Mouse (Mus musculus) left cerebral cortex, adult 18-20 months (tissue): ENCODE results near the gene Lyst. TPM values are rescaled to one million over a fixed set of nuclear protein-coding genes. Genes with fewer than 3 reads are reported as not detected.
A peak's percentile ranks its signal among the peaks of the same experiment; 100 is the strongest.

Source experiments
- DNase-seq, 2 experiments: peaks; one replicate each; pipeline ENCODE4 v3.0.0; 2021 to 2022; ENCODE audit warnings: low spot score in 2 of 2, mixed read lengths in 1 of 2
- total RNA-seq, 2 experiments: library from RNA; stranded (reverse); gene quantifications; 2 replicates each; pipeline ENCODE4 v1.2.3; 2021

Lyst gene
- total RNA-seq, 2 experiments from 2014 or later: 51.1 to 58.6 TPM

DNA sequence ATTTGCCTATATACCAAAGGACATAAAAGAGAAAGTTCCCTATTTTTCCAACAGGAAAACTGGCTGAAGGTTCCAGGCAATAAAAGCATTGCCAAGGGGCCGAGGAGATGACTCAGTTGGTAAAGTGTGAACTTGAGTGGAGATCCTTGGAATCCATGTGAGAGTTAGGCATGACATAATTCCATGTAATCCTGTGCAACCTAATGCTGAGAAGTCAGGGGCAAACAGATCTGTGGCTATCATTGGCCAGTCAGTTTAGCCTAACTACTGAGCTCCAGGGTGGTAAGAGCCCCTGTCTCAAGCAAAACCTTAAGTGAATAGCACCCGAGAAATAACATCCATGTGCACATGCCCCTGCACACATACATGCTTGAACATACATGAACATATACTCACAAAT lies 17.3 kb upstream of the Lyst start:
- no peak for DNase-seq

DNA sequence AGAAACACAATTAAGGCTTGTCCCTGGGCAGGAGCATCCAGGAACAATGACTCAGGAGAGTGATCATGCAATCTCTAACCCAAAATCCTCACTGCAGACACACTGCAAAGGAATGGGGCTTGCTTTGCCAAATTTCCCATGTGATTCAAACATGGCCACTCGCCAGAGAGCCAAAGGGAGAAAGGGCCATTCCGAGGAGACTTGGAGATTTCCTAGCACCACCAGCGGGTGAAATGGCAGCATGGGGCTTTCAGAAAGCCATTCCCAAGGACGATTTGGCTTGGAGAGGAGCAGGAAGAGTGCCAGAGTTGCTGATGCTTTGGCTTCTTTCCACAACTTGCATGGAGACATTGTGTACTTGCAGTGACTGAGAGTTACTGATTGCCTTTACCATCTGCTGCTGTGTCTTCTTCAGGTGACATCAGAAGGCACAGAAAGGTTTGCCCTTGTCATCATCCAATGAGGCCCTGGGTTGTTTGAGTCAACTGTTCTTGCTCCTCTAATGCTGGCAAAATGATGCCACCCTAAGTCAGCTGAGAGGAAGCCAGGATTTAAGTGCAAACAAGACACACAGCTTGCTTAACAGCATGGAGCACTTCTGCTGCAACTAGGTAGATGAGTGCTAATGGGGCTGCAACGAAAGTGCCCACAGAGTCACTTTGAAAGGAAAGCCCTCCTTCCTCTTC lies 16.5 kb upstream of the Lyst start:
- DNase-seq: peak; percentile 57 to 68

DNA sequence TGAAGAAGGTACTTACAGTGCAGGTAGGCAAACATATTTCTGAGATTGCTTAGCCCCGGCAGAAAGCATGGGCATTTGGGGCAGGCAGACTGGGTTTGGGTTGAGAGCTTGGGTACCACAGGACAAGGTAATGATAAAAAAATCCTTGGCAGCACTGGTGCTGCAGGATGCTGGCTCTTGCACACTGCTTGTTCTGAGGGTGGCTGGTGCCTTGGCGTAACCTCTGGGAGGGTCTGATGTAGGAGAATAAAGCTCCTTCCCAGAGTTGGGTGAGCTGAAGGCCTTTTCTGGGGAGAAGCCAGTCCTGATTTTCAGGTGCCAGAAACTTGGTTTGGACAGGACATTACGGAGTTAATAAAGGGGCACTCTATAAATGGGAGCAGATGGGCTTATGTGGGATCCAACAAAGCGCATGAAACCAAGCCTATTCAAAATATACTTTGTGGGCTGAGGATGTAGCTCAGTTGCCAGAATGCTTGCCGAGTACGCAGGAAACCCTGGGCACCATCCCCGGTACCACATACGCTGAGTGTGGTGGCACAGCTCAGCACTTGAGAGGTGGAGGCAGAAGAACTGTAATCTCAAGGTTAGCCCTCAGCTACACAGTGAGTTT lies 15.8 kb upstream of the Lyst start:
- DNase-seq: peak; percentile 54 to 65

DNA sequence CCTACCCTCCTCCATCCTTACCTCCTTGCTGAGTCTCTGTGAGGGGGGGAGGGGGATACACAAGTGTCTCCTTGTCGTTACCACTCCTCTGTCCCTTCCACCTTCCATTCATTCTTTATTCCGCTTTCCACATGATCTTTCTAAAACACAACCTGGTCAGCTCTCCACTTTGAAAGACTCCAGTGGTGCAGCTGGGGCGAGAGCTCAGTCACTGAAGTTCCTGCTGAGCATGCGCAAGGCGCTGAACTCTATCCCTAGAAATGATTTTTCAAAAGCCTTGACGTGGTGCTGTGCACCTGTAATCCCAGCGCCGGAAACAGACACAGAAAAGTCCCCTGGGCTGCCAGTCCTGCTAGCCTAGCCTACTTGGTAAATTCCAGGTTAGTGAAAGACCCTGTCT lies 15.1 kb upstream of the Lyst start:
- no peak for DNase-seq

DNA sequence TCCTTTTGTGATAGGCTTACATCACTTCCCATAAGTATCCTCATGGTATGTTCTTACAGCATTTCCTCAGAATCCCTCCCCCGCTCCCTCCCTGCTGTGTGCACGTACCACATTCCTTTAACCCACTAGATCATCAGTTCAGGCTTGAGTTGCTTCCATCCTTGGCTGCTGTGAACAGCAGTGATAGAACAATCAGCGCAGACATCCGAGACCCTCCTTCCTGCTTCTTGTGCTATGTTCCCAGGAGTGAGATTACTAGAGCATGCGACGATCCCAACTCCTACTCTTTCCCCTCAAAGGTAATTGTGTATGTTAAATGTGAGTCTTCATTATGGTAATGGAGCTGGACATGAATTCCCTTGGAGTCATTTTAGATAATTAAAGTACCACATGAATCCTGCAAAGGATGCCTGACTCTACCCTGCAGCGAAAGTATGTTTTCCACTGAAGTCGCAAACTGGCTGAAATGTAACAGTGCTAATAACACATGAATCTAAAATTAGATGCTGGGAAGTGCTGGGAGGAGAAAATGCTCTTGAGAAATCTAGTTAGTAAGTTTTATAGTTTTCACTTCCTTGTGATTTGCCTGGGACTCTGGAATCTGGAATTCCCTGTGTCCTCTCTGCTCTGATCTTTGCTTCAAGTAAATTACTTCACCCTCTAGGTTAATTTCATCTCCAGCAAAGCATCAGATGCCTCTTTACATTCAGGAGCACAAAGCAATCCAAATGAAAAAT lies 13.6 kb upstream of the Lyst start:
- no peak for DNase-seq

DNA sequence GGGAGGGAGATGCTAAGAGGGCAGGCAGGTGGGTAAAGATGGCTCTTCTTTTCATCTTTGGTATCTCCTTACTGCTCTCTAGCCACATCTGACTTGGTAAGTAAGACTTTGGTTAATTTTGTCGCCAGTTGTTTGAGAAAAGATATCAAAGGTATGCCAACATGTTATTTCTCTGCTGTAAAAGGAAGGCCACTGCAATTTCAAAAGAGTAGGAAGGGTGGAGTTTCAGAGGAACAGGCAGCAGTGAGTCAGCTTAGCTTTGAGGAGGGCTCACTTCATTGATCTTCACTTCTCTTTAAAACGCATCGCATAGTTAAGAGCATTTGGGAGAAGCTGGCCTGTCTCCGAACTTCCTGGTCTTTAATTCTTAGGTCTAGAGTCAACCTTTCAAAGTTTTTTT lies 8.2 kb upstream of the Lyst start:
- no peak for DNase-seq

DNA sequence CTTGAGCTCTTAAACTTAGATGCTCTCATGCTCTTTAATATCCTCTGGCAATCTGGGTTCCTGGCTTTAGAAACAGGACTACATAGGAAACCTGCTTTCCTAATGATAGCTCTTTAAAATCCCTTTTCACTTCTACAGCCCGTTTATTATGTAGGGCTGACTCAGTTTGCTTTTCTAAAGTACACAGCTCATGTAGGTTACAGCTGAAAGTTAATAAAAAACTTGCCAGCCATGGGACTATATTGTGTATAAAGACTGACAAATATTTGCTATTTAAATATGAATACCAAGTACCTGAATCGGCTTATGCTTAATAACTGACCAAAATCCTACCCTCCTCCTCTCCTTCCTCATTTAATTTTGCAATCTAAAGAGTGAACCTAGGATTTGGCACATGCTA lies 6.7 kb upstream of the Lyst start:
- no peak for DNase-seq

DNA sequence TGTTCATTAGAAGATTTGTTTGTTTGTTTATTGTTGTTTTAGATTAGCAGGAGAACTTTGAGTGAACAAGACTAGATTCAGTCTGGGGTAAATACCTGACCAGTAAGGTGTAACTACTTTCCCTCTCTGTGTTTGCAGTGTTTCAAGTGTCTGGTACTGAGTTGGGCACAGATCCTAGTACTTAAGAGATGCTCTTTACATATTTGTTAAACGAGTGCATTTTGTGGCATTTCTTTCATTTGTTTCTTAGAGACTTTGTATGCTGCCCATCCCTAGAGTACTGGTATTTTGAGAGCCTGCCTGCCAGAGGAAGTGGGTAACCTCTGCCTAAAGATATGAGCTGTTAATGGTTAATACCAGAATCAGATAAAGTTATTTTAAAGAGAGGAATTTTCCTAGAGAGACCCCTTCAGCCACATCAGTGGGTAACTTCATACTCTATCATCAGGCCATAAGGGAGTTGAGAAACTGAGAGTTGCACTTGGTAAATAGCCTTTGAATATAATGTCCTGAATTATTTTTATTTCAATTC lies 2.5 kb upstream of the Lyst start:
- DNase-seq: no peak

DNA sequence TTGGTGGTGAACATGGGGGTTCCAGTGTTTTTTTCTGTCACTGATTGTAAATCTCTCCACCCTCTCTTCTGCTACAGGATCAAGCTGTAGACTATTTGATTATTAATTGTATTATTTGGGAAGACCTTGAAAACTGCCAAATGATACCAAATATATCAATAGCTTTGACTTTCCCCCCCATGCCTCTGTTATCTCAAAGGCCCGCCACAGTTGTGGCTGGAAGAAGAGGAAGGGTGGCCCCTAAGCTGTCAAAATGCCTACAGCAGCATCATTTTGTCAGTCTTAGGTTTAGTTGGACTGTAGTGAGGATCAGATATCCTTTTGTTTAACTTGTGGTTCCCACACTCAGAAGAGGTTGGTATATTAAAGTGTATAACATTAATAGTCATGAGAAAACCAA lies 1.7 kb upstream of the Lyst start:
- DNase-seq: no peak

DNA sequence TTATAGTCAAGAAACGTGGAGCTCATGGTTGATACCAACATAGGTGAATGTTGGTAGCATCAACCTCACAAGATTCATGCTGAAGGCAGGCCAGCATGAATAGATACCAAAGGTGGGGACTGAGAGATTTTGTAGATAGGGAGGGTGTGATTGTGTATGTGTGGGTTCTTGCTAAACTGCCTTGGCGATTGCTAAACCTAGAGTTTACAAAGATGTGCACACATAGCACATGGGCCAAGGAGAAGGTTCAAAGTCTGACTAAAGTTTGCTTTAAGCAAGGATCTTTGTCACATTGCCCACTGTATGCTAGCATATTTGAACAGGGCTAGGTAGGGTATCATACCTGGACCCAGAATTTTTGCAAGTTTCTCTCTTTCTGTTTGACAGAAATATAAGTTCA lies 1.2 kb upstream of the Lyst start:
- DNase-seq: no peak

DNA sequence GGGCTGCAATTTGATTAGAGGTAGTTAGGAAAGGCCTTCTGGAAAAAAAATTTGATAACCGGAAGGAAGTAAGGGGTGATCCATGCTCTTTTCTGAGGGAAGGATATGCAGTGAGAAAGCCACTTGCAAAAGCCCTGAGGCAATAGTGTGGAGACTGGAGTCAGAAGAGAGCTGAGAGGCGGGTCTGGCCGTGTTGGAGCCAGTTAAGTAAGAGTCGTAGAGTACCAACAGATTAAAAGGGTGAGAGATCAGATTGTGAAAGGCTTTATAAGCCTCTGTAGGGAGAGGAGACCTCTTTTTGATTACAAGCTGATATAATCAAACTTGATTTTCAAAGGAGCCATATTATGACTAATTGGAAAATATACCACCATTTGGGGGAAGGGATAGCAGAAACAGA lies 1.7 kb downstream of the Lyst start:
- DNase-seq: no peak

DNA sequence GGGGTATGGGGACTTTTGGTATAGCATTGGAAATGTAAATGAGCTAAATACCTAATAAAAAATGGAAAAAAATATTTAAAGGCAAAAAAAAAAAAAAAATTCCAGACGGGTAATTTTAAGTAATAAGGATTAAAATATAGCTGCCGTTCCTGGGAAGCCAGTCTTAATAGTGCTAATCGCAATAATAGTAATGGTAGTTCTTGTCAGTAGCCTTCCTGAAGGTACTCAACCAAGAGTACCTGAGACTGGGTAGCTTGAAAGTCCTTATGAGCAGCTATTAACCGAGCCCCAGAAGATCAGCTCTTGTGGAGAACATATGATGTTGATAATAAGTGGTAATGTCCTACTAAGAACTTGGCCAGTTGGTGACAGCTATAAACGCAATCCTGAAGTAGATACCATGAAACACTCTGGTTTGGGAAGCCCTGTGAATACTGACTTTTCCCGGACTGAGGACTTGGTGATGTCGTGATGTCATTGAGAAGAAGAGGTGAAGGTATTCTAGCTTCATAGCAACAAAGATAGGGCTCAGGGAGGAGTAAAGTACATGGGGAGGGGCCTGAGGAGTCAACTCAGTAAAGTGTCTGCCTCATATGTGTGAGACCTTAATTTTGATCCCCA lies 6.3 kb downstream of the Lyst start:
- DNase-seq: no peak

DNA sequence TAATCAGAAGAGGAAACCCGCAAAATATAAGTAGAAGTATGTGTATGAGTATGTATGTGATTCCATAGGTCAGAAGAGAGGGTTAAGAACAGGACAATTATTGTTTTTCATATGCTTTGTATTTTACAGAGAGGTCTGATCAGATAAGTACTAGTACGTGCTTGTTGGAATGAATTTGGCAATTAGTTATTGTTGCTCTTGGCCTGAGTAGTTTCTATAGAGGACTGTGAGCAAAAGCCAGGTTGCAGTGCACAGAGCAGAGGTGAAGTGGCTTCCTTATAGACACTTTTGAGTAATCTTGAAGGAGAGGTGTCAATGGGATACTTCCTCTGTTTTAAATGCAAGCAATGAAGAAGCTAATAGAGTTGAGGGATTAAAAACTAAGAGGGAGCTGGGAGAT lies 7.7 kb downstream of the Lyst start:
- no peak for DNase-seq

DNA sequence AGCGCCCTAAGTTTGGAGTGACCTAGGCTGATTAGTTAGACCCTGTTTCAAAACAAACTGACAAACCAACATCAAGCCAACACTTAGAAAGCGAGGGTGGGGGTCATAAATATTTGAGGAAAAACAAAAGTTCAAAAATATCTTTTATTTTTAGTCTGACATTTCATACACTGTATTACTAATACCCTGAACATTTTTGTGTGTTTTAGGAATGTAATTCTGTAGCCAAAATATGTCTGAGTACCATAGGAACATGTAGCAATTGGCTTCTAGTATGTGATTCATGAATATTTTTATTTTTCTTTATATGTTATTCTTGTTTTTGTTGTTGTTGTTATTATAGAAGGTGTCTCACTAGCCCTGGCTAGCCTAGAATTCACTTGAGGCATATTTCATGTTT lies 11.2 kb downstream of the Lyst start:
- DNase-seq: no peak

DNA sequence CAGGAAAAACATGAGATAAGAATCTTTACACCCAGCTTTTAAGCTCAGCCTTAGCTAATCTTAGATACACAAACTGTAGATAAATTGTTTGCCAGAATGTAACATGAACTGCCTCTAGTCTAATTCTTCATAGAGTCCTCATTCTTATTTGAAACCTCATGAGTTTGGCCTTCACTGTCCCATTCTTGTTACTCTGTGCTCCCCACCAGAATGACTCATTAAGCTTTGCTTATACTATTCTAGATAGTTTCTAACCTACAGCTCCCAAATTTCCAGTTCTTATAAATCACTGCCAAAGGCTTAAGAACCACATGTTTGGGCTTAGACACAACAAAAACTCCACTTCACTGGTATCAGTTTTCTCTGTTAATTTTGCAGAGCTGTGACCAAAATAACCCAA lies 16.0 kb downstream of the Lyst start:
- no peak for DNase-seq

DNA sequence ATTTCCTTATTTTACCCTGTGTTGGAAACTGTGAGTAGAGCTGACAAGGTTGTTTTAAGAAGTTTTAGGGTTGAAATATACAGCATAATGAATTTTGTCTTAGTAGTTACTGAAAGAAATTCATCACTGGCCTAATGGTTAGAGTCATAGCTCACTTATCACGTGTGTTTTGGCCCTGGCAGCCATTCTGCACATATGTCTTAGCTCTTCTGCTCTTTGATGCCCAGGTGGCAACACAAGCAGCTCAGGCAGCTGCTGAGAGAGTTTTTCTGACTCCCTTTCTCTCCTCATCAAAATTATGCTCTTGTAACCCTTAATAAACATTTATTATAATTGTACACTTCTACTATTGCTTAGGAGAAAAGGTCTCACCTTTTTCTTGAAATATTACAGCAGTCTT lies 18.1 kb downstream of the Lyst start:
- no peak for DNase-seq

DNA sequence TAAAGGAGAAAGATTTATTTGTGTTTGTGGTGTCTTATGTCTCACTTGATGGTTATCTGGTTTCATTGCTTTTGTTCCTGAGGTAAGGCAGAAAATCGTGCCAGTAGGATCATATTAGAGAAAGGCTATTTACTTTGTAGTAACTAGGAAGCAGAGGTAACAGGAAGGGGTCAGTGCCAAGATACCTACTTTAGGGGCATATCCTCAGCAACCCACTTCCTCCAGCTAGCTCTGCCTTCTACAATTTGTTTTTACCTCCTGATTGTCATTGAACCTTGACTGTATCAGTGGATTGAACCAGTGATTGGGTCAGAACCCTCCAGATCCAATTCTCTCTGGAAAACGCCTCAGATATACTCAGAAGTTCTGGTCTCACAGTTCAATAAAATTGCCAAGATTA lies 19.5 kb downstream of the Lyst start:
- DNase-seq: no peak

DNA sequence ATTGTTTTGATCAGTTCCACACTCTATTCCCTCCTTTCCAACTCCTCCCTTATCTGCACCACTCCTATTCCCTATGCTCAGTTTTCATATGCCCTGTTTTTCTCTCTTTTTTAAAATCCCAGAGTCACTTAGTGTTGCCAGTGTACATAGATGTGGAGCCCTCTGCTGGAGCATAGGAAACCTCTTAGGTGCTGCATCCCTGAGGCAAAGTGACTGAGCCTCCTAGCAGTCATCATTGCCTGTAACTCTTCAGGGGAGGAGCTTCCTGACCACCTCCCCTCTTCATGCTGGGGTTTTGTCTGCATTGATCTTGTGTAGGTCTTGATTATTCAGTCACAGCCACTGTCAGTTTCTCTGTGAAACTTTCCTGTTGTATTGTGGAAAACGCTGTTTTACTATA lies 22.7 kb downstream of the Lyst start:
- peak; percentile 30 to 36 for DNase-seq

DNA sequence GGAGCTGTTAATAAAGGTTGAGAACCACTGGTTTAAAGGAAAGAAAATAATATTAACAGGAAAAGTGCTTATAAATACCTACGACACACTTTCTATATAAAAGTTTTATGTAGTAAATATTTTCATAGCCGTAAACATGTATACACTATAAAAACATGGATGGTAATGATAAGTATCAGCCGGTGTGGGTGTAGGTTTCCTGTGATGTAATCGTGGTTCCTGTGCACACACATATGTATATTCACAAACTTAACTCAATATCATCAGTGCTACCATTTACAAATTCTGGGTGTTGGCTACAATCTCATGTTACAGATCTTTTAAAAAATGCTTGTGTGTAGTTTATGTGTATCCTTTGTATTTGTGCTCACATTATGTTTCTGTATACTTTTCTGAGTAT lies 24.0 kb downstream of the Lyst start:
- DNase-seq: no peak

DNA sequence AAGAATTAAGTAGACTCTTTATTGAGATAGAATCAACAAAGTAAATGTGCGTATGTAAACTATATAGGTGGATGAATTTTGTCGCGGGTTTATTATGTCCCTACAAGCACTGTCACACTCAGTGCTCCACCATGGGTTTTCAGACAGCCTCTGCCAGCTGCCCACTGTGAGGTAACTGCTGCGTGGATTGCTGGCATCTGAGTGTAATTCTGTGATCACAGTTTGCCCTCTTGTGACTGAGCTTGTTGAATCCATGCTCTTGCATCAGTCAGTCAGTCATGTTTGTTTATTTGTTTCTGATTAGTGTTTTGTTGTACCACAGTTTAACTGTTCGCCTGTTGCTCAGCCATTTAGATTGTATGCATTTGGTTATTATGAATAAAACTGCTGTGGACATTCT lies 31.3 kb downstream of the Lyst start:
- DNase-seq: no peak

DNA sequence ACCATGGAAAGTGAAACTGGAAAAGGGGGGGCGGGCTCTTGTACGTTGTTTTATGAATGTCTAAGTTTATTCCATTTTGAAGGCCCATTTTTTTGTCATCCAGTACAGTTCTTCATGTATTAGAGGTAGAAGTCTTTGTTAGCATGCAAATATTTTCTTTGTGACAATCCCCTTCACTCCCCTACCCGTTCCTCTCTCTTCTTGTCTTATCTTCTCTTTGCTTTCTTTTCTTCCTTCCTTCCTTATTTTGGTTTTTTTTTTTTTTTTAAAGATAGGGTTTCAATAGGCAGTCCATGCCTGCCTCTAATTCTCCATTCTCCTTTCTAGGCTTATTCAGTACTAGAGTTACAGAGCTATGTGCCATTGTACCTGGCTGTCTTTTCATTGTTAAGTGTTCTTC lies 32.4 kb downstream of the Lyst start:
- no peak for DNase-seq

DNA sequence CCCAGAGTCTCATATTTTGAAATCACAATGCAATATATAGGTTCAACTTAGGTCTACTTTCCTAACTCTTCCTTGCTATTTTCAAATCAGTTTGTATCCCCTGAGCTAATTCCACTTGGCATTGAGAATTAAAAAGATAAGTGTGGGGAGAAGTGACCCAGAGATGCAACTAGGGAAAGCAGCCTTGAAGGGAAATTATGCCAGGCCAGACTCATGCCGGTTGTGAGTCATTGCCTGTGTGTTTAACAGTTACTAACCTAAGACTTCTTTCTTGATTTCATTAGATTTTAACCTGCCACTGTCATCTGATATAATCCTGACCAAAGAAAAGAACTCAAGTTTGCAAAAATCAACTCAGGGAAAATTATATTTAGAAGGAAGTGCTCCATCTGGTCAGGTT lies 43.5 kb downstream of the Lyst start:
- no peak for DNase-seq
